Mouse (Mus musculus) hindbrain, embryonic 14.5 days (tissue): ENCODE results near the gene Gm12248. TPM values are rescaled to one million over a fixed set of nuclear protein-coding genes. Genes with fewer than 3 reads are reported as not detected.
A peak's percentile ranks its signal among the peaks of the same experiment; 100 is the strongest.

Experiments used
- ATAC-seq: fragments of 200-750 bp; cut with Nextera tagmentation; 2 replicates; pipeline ENCODE4 v1.8.0; 2017; ENCODE audit warnings: moderate number of reproducible peaks, mild to moderate bottlenecking, moderate TSS enrichment, moderate library complexity; ENCODE audit not compliant: low FRiP score
- DNase-seq: peaks from one replicate; pipeline ENCODE4 v3.0.0-alpha.2; 2015; ENCODE audit warnings: low spot score
- H3K27ac ChIP-seq: fragments of 300-500 bp; sonication (generic); 2 replicates; pipeline ENCODE4 v1.5.1; 2014; ENCODE audit warnings: mild to moderate bottlenecking, moderate library complexity
- H3K27me3 ChIP-seq: fragments of 300-500 bp; sonication (generic); 2 replicates; pipeline ENCODE4 v1.6.1; 2014; ENCODE audit warnings: mild to moderate bottlenecking, low read length, mixed read lengths; ENCODE audit not compliant: control insufficient read depth, insufficient read depth
- H3K36me3 ChIP-seq: fragments of 300-500 bp; sonication (generic); replicated peaks from 2 replicates; pipeline ENCODE4 v1.6.1; 2014; ENCODE audit not compliant: control insufficient read depth, insufficient read depth
- H3K4me1 ChIP-seq: fragments of 300-500 bp; sonication (generic); replicated peaks from 2 replicates; pipeline ENCODE4 v1.6.1; 2014; ENCODE audit warnings: antibody characterized with exemption, low read length, mixed read lengths; ENCODE audit not compliant: control insufficient read depth, insufficient read depth
- H3K4me2 ChIP-seq: fragments of 300-500 bp; sonication (generic); replicated peaks from 2 replicates; pipeline ENCODE4 v1.6.1; 2014; ENCODE audit warnings: mild to moderate bottlenecking, moderate library complexity
- H3K4me3 ChIP-seq: fragments of 300-500 bp; sonication (generic); replicated peaks from 2 replicates; pipeline ENCODE4 v1.5.1; 2014; ENCODE audit warnings: mild to moderate bottlenecking, low read length
- H3K9ac ChIP-seq: fragments of 300-500 bp; sonication (generic); 2 replicates; pipeline ENCODE4 v1.6.1; 2014
- H3K9me3 ChIP-seq: fragments of 300-500 bp; sonication (generic); 2 replicates; pipeline ENCODE4 v1.6.1; 2016; ENCODE audit warnings: low read length; ENCODE audit not compliant: control insufficient read depth
- WGBS: fragments of 180-500 bp; shearing (Covaris S2); extraction: QIAGEN DNeasy Blood & Tissue Kit; methylation state at CpG from one replicate; pipeline ENCODE4 v1.1.7; 2014; 5-methylcytosine and 5-hydroxymethylcytosine counted together
- polyA plus RNA-seq: library from polyadenylated mRNA; unstranded; fragments of >200 nt; fragmentation: Nextera tagmentation; extraction: Ambion mirVana; gene quantifications from 2 replicates; pipeline ENCODE4 v1.2.1, GENCODE M21; 2014

Gene Gm12248
- polyA plus RNA-seq, 1 experiment from 2014 or later, result not detected

GRCm38 (mm10) chr11:58096821-58097620, 4.1 kb upstream of the Gm12248 start:
- no peaks in the 10 kb centered on the region for H3K9me3 ChIP-seq
- DNase-seq, result no peak
- H3K4me1 ChIP-seq, result peaks cover 6% of the 10 kb centered on the region; the same call in 1 of the 2 replicates
- H3K27me3 ChIP-seq, result peaks cover 12% of the 10 kb centered on the region
- H3K27ac ChIP-seq, result no peak overlapping the region
- H3K36me3 ChIP-seq, result no peaks in the 10 kb centered on the region
- no peak for ATAC-seq
- peak overlapping the region; percentile 55 for H3K4me2 ChIP-seq
- no peak overlapping the region for H3K9ac ChIP-seq
- H3K4me3 ChIP-seq, result peak overlapping the region; percentile 27
- 58% methylated on average over 20 of the region's 20 CpGs for WGBS

- WGBS, result 93% methylated on average over 5 of the region's 5 CpGs
- H3K27me3 ChIP-seq, result peaks cover 12% of the 10 kb centered on the region
- H3K9me3 ChIP-seq, result no peaks in the 10 kb centered on the region
- H3K9ac ChIP-seq, result no peak overlapping the region
- DNase-seq, result no peak
- H3K4me1 ChIP-seq, result peaks cover 6% of the 10 kb centered on the region; the same call in 1 of the 2 replicates
- no peak overlapping the region for H3K4me2 ChIP-seq
- H3K36me3 ChIP-seq, result no peaks in the 10 kb centered on the region
- H3K4me3 ChIP-seq, result no peak overlapping the region
- no peak for ATAC-seq
- H3K27ac ChIP-seq, result no peak overlapping the region
Measured at GRCm38 (mm10) chr11:58096160-58096559, 3.2 kb upstream of the Gm12248 start.

- 93% methylated on average over 1 of the region's 1 CpGs for WGBS
- H3K4me2 ChIP-seq, result no peak overlapping the region
- H3K9ac ChIP-seq, result no peak overlapping the region
- H3K9me3 ChIP-seq, result no peaks in the 10 kb centered on the region
- H3K36me3 ChIP-seq, result no peaks in the 10 kb centered on the region
- H3K4me1 ChIP-seq, result peaks cover 6% of the 10 kb centered on the region; the same call in 1 of the 2 replicates
- no peak overlapping the region for H3K4me3 ChIP-seq
- peaks cover 12% of the 10 kb centered on the region for H3K27me3 ChIP-seq
- ATAC-seq, result no peak
- no peak for DNase-seq
- H3K27ac ChIP-seq, result no peak overlapping the region
Measured at GRCm38 (mm10) chr11:58095561-58095960, 2.6 kb upstream of the Gm12248 start.

- no peak overlapping the region for H3K9ac ChIP-seq
- no peak for ATAC-seq
- no peaks in the 10 kb centered on the region for H3K36me3 ChIP-seq
- H3K9me3 ChIP-seq, result no peaks in the 10 kb centered on the region
- no peak overlapping the region for H3K4me2 ChIP-seq
- H3K27me3 ChIP-seq, result peaks cover 12% of the 10 kb centered on the region
- no peak overlapping the region for H3K4me3 ChIP-seq
- WGBS, result 70% methylated on average over 4 of the region's 4 CpGs
- no peak overlapping the region for H3K27ac ChIP-seq
- DNase-seq, result no peak
- H3K4me1 ChIP-seq, result peaks cover 6% of the 10 kb centered on the region; the same call in 1 of the 2 replicates
Measured at GRCm38 (mm10) chr11:58094766-58095165, 1.8 kb upstream of the Gm12248 start.

- Histone ChIP-seq H3K27me3 (no peaks in the 10 kb centered on the region), H3K4me3 (no peak overlapping the region), H3K36me3 (no peaks in the 10 kb centered on the region), H3K4me2 (0 out of 2 replicates have a peak overlapping the region, but pooled peaks have one; percentile 0), H3K9ac (no peak overlapping the region), H3K27ac (no peak overlapping the region), H3K9me3 (no peaks in the 10 kb centered on the region), H3K4me1 (0 out of 2 replicates have a peak, but pooled peaks cover under 1% of the 10 kb centered on the region)
- no peak for DNase-seq
- 69% methylated on average over 4 of the region's 4 CpGs for WGBS
- no peak for ATAC-seq
Measured at GRCm38 (mm10) chr11:58092541-58092940, 393 bp downstream of the Gm12248 start.

GRCm38 (mm10) chr11:58081716-58082115, 11.2 kb downstream of the Gm12248 start:
- H3K4me1 ChIP-seq, result no peaks in the 10 kb centered on the region
- WGBS, result 89% methylated on average over 6 of the region's 6 CpGs
- DNase-seq, result no peak

GRCm38 (mm10) chr11:58077270-58077669, 15.7 kb downstream of the Gm12248 start:
- no peak overlapping the region for H3K27ac ChIP-seq
- H3K27me3 ChIP-seq, result no peaks in the 10 kb centered on the region
- WGBS, result 83% methylated on average over 4 of the region's 4 CpGs
- no peaks in the 10 kb centered on the region for H3K4me1 ChIP-seq
- H3K4me3 ChIP-seq, result no peak overlapping the region
- ATAC-seq, result no peak
- no peak overlapping the region for H3K9ac ChIP-seq
- H3K9me3 ChIP-seq, result no peaks in the 10 kb centered on the region
- H3K36me3 ChIP-seq, result no peaks in the 10 kb centered on the region
- DNase-seq, result no peak
- no peak overlapping the region for H3K4me2 ChIP-seq

More at GRCm38 (mm10) chr11:58081716-58082115, 11.2 kb downstream of the Gm12248 start:
- no peaks in the 10 kb centered on the region for H3K27me3 ChIP-seq
- no peak overlapping the region for H3K9ac ChIP-seq
- H3K36me3 ChIP-seq, result no peaks in the 10 kb centered on the region
- ATAC-seq, result no peak
- H3K9me3 ChIP-seq, result no peaks in the 10 kb centered on the region
- H3K4me3 ChIP-seq, result no peak overlapping the region
- H3K27ac ChIP-seq, result no peak overlapping the region
- H3K4me2 ChIP-seq, result no peak overlapping the region

GRCm38 (mm10) chr11:58072978-58073377, 20.0 kb downstream of the Gm12248 start:
- no peak overlapping the region for H3K9ac ChIP-seq

GRCm38 (mm10) chr11:58065025-58065424, 27.9 kb downstream of the Gm12248 start:
- no peaks in the 10 kb centered on the region for H3K27me3 ChIP-seq

More at GRCm38 (mm10) chr11:58072978-58073377, 20.0 kb downstream of the Gm12248 start:
- no peak overlapping the region for H3K27ac ChIP-seq
- no peaks in the 10 kb centered on the region for H3K9me3 ChIP-seq
- H3K27me3 ChIP-seq, result no peaks in the 10 kb centered on the region
- H3K4me3 ChIP-seq, result no peak overlapping the region
- H3K4me1 ChIP-seq, result no peaks in the 10 kb centered on the region
- ATAC-seq, result no peak
- H3K36me3 ChIP-seq, result no peaks in the 10 kb centered on the region
- H3K4me2 ChIP-seq, result no peak overlapping the region
- WGBS, result 84% methylated on average over 3 of the region's 3 CpGs
- DNase-seq, result no peak

More at GRCm38 (mm10) chr11:58065025-58065424, 27.9 kb downstream of the Gm12248 start:
- H3K4me1 ChIP-seq, result no peaks in the 10 kb centered on the region
- H3K36me3 ChIP-seq, result peaks cover 7% of the 10 kb centered on the region
- ATAC-seq (no peak), DNase-seq (no peak)
- H3K4me3 ChIP-seq, result no peak overlapping the region
- no peak overlapping the region for H3K27ac ChIP-seq
- H3K9ac ChIP-seq, result no peak overlapping the region
- no peaks in the 10 kb centered on the region for H3K9me3 ChIP-seq
- no peak overlapping the region for H3K4me2 ChIP-seq
- 89% methylated on average over 4 of the region's 4 CpGs for WGBS
